Mouse (Mus musculus): ENCODE measurements around the gene Cfap299. TPM values are rescaled to one million over a fixed set of nuclear protein-coding genes. Genes with fewer than 3 reads are reported as not detected.

Gene Cfap299
- 6.1 and 7.4 TPM in 2 replicates for polyA plus RNA-seq (2015; fragmentation: Nextera tagmentation; extraction: Ambion mirVana)

DNA sequence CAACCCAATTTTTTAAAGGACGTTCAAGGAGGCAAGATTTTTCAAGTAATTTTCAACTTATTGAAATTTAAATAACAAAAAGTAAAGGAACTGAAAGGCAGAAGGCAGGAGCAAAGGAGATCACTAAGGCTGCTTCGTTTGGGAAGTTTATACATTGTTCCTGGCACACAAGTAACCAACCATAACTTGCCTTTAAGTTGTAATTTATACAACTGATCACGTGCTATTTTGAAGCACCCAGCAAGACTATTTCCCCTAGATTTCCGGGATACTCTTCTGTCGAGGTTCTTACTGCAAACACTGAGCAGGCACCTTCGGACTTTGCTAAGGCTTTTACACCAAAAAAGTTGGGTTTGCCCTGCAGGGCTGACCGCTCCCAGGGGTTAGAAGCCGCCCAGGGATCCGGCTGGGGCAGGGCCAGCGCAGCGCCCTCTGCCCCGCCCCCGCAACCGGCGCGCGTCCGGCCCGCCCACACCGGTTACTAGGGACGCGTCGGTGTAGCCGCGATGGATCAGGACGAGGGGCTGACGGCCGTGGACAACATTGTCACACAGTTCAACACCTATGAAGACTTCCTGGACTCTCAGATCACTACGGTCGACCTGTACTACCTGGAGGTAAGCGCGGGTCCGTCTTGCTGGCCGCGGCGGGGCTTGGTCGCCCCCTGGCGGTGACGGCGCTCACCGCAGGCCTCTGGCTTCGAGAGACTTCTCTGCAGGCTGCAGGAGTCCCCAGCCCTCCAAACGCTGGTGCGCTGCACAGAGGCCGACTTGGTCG, at the start of gene Cfap299:
TSS of gene Cfap299 (plus strand) at position 457 of the 777 bp plus-strand sequence.
- H3K9ac ChIP-seq (ENCODE audit: low read length), result peak within 1 kb of the TSS; percentile 58
- ATAC-seq (ENCODE audit: low read depth), result peak; percentile 93
- no peaks in the 10 kb centered on the region for H3K27me3 ChIP-seq (ENCODE audit: control insufficient read depth, insufficient read depth, low read depth, low read length)
- no peak within 1 kb of the TSS for H3K27ac ChIP-seq (ENCODE audit: low read length)
- WGBS, result 1% methylated on average over 46 of the region's 46 CpGs
- no peaks in the 10 kb centered on the region for H3K36me3 ChIP-seq (ENCODE audit: control insufficient read depth, insufficient read depth, low read length)
- peak within 1 kb of the TSS; percentile 65 for H3K4me3 ChIP-seq (ENCODE audit: low read length)
- peak within 1 kb of the TSS; percentile 82 for H3K4me2 ChIP-seq (ENCODE audit: low read depth, low read length)
- no peaks in the 10 kb centered on the region for H3K9me3 ChIP-seq (ENCODE audit: control insufficient read depth, low read length)
- peaks cover 6% of the 10 kb centered on the region; the same call in 1 of the 2 replicates for H3K4me1 ChIP-seq (replicated peaks; ENCODE audit: control insufficient read depth, insufficient read depth, low read length)

DNA sequence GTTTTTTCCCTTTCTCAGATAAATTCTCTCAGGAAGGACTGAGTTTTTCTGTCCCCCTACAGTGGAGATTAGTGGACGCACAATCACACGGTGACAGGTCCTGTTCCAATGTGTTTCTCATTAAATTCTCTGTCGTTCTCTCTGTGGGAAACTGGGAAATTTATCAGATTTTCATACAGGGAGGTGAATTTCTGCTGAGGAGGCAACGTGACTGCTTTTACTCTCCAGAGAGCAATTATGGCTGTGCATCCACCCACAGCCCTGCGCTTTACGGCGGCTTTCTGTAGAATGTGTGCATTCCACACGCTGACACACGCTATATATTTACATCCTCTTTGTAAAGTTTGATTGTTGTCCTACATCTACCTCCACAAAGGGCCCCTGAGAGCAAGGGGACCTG, 47.1 kb upstream of the Cfap299 start:
- no peaks in the 10 kb centered on the region for H3K27me3 ChIP-seq (ENCODE audit: control insufficient read depth, insufficient read depth, low read depth, low read length)
- H3K9ac ChIP-seq (ENCODE audit: low read length), result no peak overlapping the region
- 60% methylated on average over 9 of the region's 9 CpGs for WGBS
- H3K27ac ChIP-seq (ENCODE audit: low read length), result no peak overlapping the region
- no peaks in the 10 kb centered on the region for H3K9me3 ChIP-seq (ENCODE audit: control insufficient read depth, low read length)
- H3K4me2 ChIP-seq (ENCODE audit: low read depth, low read length), result no peak overlapping the region
- ATAC-seq (ENCODE audit: low read depth), result no peak
- no peaks in the 10 kb centered on the region for H3K36me3 ChIP-seq (ENCODE audit: control insufficient read depth, insufficient read depth, low read length)
- no peak overlapping the region for H3K4me3 ChIP-seq (ENCODE audit: low read length)
- no peaks in the 10 kb centered on the region for H3K4me1 ChIP-seq (replicated peaks; ENCODE audit: control insufficient read depth, insufficient read depth, low read length)

DNA sequence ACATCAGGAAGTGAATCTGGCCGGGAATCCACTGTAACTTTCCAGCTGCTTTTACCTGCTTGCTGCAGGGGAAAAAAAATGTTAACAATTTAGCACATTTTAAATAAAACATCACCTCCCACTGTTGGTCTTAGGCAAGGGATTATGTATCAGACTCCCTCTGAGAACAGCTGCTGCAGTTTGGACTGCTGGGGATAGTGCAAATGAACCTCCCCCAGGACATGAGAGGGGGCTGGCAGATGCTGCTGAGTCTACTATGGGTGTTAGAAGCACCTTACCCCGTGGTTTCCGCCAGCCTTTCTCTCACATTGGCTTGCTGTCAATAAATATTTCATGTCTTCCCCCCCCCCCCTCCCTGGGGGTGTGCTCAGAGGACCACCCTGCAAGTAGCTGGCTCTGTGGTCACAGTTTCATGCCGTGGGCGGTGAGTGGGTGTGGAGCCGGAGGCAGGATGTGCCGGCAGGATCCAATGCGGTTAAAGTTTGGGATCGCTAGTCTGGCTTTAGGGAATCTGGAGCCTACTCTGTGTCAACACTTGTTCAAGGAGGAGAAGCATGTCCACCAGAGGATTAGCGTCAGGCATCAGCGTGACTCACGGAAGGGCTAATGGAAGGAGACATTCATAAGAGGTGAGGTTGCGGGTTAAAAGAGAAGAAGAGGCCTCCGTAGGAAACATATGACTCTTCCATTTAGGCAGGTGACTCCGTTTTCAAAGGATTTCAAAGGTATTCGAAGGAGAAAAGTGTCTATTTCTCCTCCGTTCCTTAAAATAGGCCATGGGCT, 45.2 kb upstream of the Cfap299 start:
- Histone ChIP-seq H3K9ac (ENCODE audit: low read length) (no peak overlapping the region), H3K27me3 (ENCODE audit: control insufficient read depth, insufficient read depth, low read depth, low read length) (no peaks in the 10 kb centered on the region), H3K9me3 (ENCODE audit: control insufficient read depth, low read length) (no peaks in the 10 kb centered on the region), H3K27ac (ENCODE audit: low read length) (no peak overlapping the region), H3K36me3 (ENCODE audit: control insufficient read depth, insufficient read depth, low read length) (no peaks in the 10 kb centered on the region), H3K4me2 (ENCODE audit: low read depth, low read length) (0 out of 2 replicates have a peak overlapping the region, but pooled peaks have one; percentile 21), H3K4me1 (replicated peaks; ENCODE audit: control insufficient read depth, insufficient read depth, low read length) (no peaks in the 10 kb centered on the region), H3K4me3 (ENCODE audit: low read length) (no peak overlapping the region)
- WGBS, result 20% methylated on average over 17 of the region's 17 CpGs
- no peak for ATAC-seq (ENCODE audit: low read depth)

DNA sequence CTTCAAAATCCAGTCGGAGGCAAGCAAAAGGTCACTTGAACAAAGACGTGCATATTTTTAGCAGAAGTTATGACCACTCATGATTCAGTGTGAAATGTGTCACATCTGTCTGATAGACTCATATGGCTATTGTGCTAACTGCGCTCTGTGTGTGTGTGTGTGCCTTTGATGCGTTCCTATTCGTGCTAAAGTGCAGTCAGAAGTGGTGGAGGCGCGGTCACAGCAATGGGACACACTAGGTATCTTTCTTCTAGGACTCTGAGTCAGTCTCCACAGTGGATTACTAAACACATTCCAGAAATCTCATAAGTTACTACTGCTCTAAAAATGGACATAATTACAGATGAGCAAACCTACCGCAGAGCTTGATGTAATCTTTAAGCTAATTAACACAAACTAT, 38.5 kb upstream of the Cfap299 start:
- Histone ChIP-seq H3K36me3 (ENCODE audit: control insufficient read depth, insufficient read depth, low read length) (no peaks in the 10 kb centered on the region), H3K4me2 (ENCODE audit: low read depth, low read length) (no peak overlapping the region), H3K27ac (ENCODE audit: low read length) (no peak overlapping the region), H3K9ac (ENCODE audit: low read length) (no peak overlapping the region), H3K4me3 (ENCODE audit: low read length) (no peak overlapping the region), H3K4me1 (replicated peaks; ENCODE audit: control insufficient read depth, insufficient read depth, low read length) (peaks cover 3% of the 10 kb centered on the region; the same call in 1 of the 2 replicates), H3K9me3 (ENCODE audit: control insufficient read depth, low read length) (no peaks in the 10 kb centered on the region), H3K27me3 (ENCODE audit: control insufficient read depth, insufficient read depth, low read depth, low read length) (peaks cover 16% of the 10 kb centered on the region)
- WGBS, result 78% methylated on average over 8 of the region's 8 CpGs
- ATAC-seq (ENCODE audit: low read depth), result no peak

DNA sequence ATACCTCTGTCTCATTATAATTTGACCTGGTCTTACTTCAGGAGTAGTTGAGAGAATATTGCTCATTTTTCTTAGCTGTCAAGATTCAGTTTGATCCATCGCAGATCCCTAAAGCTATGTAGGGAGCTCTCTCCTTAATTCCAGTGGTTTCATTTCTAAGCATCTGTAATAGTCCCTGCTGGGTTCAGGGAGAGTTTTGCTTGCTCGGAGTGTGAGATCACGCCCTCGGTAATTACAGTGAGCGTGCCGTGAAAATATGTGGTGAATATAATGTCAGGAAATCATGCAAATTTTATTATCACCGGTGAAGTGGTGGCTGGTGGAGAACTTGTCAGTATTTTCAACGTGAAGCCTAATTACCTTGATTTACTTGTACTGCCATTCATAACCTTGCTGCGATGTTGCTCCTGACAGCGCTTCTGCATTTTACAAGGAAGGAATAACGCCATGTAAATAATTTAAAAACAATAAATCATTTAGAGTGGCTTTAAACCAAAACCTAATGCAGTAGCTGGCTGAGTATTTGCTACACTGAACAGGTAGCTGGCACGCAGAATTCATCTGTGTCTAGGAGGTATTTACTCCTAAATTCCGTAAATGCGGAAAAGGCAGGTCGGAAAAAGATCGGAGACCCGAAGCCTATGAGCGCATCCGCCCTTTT, 36.6 kb upstream of the Cfap299 start:
- H3K27me3 ChIP-seq (ENCODE audit: control insufficient read depth, insufficient read depth, low read depth, low read length), result peaks cover 16% of the 10 kb centered on the region
- H3K4me2 ChIP-seq (ENCODE audit: low read depth, low read length), result peak overlapping the region; percentile 34
- H3K9me3 ChIP-seq (ENCODE audit: control insufficient read depth, low read length), result no peaks in the 10 kb centered on the region
- H3K9ac ChIP-seq (ENCODE audit: low read length), result no peak overlapping the region
- H3K36me3 ChIP-seq (ENCODE audit: control insufficient read depth, insufficient read depth, low read length), result no peaks in the 10 kb centered on the region
- WGBS, result 3% methylated on average over 19 of the region's 19 CpGs
- H3K4me3 ChIP-seq (ENCODE audit: low read length), result peak overlapping the region; percentile 28
- no peak overlapping the region for H3K27ac ChIP-seq (ENCODE audit: low read length)
- ATAC-seq (ENCODE audit: low read depth), result no peak
- peaks cover 3% of the 10 kb centered on the region; the same call in 1 of the 2 replicates for H3K4me1 ChIP-seq (replicated peaks; ENCODE audit: control insufficient read depth, insufficient read depth, low read length)

DNA sequence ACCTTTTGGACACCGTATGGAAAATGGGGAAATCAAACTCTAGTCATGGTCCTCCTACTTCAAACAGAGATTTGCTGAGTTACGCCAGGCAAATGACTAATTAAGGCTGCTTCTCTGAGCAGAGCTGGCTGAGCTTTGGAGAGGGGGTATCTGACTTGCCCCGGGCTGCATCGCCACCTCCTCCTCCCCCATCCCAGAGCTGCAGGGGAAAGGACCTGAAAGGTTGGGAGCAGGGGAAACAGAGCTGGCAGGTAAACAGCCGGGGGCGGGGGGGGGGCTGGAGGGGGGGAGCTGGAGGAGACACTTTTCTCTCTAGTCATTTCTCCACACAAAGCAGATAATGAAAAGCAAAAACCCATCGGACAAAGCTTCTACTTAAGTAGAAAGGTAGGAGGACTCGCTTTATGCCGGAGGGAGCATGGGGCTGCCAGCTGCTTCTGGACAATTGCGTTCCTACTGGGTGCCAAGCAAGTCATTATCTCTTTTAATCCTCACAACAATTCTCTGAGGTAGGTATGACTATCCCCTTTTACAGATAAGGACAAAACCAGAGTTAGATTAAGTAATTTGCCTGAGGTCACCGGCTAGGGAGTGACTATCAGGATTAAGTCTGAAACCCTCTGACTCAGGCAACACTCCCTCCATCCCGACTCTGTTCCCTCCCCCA, 35.9 kb upstream of the Cfap299 start:
- no peak for ATAC-seq (ENCODE audit: low read depth)
- no peaks in the 10 kb centered on the region for H3K9me3 ChIP-seq (ENCODE audit: control insufficient read depth, low read length)
- WGBS, result 1% methylated on average over 12 of the region's 12 CpGs
- H3K4me1 ChIP-seq (replicated peaks; ENCODE audit: control insufficient read depth, insufficient read depth, low read length), result peaks cover 3% of the 10 kb centered on the region; the same call in 1 of the 2 replicates
- H3K27ac ChIP-seq (ENCODE audit: low read length), result no peak overlapping the region
- peak overlapping the region; percentile 34 for H3K4me2 ChIP-seq (ENCODE audit: low read depth, low read length)
- peaks cover 16% of the 10 kb centered on the region for H3K27me3 ChIP-seq (ENCODE audit: control insufficient read depth, insufficient read depth, low read depth, low read length)
- H3K36me3 ChIP-seq (ENCODE audit: control insufficient read depth, insufficient read depth, low read length), result no peaks in the 10 kb centered on the region
- H3K4me3 ChIP-seq (ENCODE audit: low read length), result peak overlapping the region; percentile 28
- no peak overlapping the region for H3K9ac ChIP-seq (ENCODE audit: low read length)

DNA sequence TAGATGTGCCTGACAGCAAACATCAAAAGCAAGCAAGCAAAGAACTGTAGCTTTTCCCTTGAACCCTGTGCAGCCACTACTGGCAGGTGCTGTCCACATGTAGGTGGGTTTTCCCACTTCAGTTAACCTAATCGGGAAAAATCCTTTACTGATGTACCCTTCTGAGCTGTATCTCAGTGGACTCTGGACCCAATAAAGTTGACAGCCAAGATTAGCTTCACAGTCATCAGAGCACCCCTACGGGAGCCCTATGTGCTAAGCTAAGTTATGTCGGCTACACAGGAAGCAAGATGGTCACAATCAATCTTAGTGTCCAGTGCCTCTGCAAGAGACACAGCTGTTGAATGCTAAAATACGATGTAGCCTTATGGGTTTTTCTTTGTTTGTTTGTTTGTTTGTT, 29.0 kb upstream of the Cfap299 start:
- Histone ChIP-seq H3K36me3 (ENCODE audit: control insufficient read depth, insufficient read depth, low read length) (no peaks in the 10 kb centered on the region), H3K4me3 (ENCODE audit: low read length) (no peak overlapping the region), H3K9me3 (ENCODE audit: control insufficient read depth, low read length) (no peaks in the 10 kb centered on the region), H3K27ac (ENCODE audit: low read length) (no peak overlapping the region), H3K4me2 (ENCODE audit: low read depth, low read length) (no peak overlapping the region), H3K4me1 (replicated peaks; ENCODE audit: control insufficient read depth, insufficient read depth, low read length) (no peaks in the 10 kb centered on the region), H3K27me3 (ENCODE audit: control insufficient read depth, insufficient read depth, low read depth, low read length) (no peaks in the 10 kb centered on the region), H3K9ac (ENCODE audit: low read length) (no peak overlapping the region)
- 56% methylated on average over 4 of the region's 4 CpGs for WGBS
- ATAC-seq (ENCODE audit: low read depth), result no peak

DNA sequence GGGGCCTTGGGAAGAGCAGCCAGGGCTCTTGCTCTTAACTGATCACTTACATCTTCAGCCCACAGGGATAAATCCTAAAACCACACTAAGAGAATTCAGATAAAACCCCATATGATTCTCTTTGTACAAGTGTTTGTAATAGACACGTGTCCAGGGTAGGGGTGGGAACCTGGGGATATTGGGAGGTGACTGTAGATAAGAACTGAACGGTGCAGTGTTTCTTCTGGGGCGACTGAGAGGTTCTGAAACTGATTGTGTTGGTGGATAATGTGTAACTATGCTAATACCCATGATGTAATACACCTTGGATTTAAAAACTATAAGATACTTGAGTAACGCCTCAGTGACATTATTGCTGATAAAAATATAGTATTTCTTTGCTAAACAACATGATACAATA, 23.4 kb upstream of the Cfap299 start:
- Histone ChIP-seq H3K36me3 (ENCODE audit: control insufficient read depth, insufficient read depth, low read length) (no peaks in the 10 kb centered on the region), H3K4me1 (replicated peaks; ENCODE audit: control insufficient read depth, insufficient read depth, low read length) (no peaks in the 10 kb centered on the region), H3K4me2 (ENCODE audit: low read depth, low read length) (no peak overlapping the region), H3K9ac (ENCODE audit: low read length) (no peak overlapping the region), H3K4me3 (ENCODE audit: low read length) (no peak overlapping the region), H3K27me3 (ENCODE audit: control insufficient read depth, insufficient read depth, low read depth, low read length) (no peaks in the 10 kb centered on the region), H3K27ac (ENCODE audit: low read length) (no peak overlapping the region), H3K9me3 (ENCODE audit: control insufficient read depth, low read length) (no peaks in the 10 kb centered on the region)
- 59% methylated on average over 4 of the region's 4 CpGs for WGBS
- ATAC-seq (ENCODE audit: low read depth), result no peak
